Mouse (Mus musculus): Measurements from ENCODE around the gene H2-T22. TPM values are rescaled to one million over a fixed set of nuclear protein-coding genes. Genes with fewer than 3 reads are reported as not detected.

The H2-T22 gene
- polyA plus RNA-seq, 1 experiment, result 45.8 TPM

GRCm38 (mm10) chr17:36001121-36001897 is 41.2 kb downstream of the H2-T22 start:
- WGBS, result 48% methylated on average over 12 of the region's 12 CpGs
- Histone ChIP-seq H3K27ac (ENCODE audit: control insufficient read depth, insufficient read depth, low read depth, low read length, poor library complexity) (peak overlapping the region; percentile 81), H3K4me3 (replicated peaks; ENCODE audit: control insufficient read depth, low read depth, low read length) (no peak overlapping the region), H3K4me1 (ENCODE audit: control insufficient read depth, insufficient read depth, low read length) (peaks cover 10% of the 10 kb centered on the region)
- TF ChIP-seq POLR2A (IDR thresholded peaks at IDR 0.05; ENCODE audit: borderline replicate concordance, control insufficient read depth, low read depth, low read length) (no peak), CTCF (IDR thresholded peaks at IDR 0.05; ENCODE audit: control insufficient read depth, insufficient read depth, low read length) (no peak)

- Histone ChIP-seq H3K4me3 (replicated peaks; ENCODE audit: control insufficient read depth, low read depth, low read length) (no peak overlapping the region), H3K27ac (ENCODE audit: control insufficient read depth, insufficient read depth, low read depth, low read length, poor library complexity) (peak overlapping the region; percentile 31), H3K4me1 (ENCODE audit: control insufficient read depth, insufficient read depth, low read length) (peaks cover 9% of the 10 kb centered on the region)
- TF ChIP-seq POLR2A (IDR thresholded peaks at IDR 0.05; ENCODE audit: borderline replicate concordance, control insufficient read depth, low read depth, low read length) (no peak), CTCF (IDR thresholded peaks at IDR 0.05; ENCODE audit: control insufficient read depth, insufficient read depth, low read length) (no peak)
- WGBS, result 32% methylated on average over 4 of the region's 4 CpGs
These were observed 42.2 kb downstream of the H2-T22 start for GRCm38 (mm10) chr17:36000349-36000748.

GRCm38 (mm10) chr17:35999356-35999755 is 43.2 kb downstream of the H2-T22 start:
- H3K4me1 ChIP-seq (ENCODE audit: control insufficient read depth, insufficient read depth, low read length), result peaks cover 7% of the 10 kb centered on the region
- TF ChIP-seq CTCF (IDR thresholded peaks at IDR 0.05; ENCODE audit: control insufficient read depth, insufficient read depth, low read length), result no peak
- TF ChIP-seq POLR2A (IDR thresholded peaks at IDR 0.05; ENCODE audit: borderline replicate concordance, control insufficient read depth, low read depth, low read length), result no peak
- no peak overlapping the region for H3K27ac ChIP-seq (ENCODE audit: control insufficient read depth, insufficient read depth, low read depth, low read length, poor library complexity)

GRCm38 (mm10) chr17:35998545-35999305 is 43.8 kb downstream of the H2-T22 start:
- peaks cover 7% of the 10 kb centered on the region for H3K4me1 ChIP-seq (ENCODE audit: control insufficient read depth, insufficient read depth, low read length)
- 11% methylated on average over 6 of the region's 6 CpGs for WGBS

More at GRCm38 (mm10) chr17:35999356-35999755, 43.2 kb downstream of the H2-T22 start:
- peak overlapping the region; percentile 42 for H3K4me3 ChIP-seq (replicated peaks; ENCODE audit: control insufficient read depth, low read depth, low read length)
- 2% methylated on average over 7 of the region's 7 CpGs for WGBS

DNA sequence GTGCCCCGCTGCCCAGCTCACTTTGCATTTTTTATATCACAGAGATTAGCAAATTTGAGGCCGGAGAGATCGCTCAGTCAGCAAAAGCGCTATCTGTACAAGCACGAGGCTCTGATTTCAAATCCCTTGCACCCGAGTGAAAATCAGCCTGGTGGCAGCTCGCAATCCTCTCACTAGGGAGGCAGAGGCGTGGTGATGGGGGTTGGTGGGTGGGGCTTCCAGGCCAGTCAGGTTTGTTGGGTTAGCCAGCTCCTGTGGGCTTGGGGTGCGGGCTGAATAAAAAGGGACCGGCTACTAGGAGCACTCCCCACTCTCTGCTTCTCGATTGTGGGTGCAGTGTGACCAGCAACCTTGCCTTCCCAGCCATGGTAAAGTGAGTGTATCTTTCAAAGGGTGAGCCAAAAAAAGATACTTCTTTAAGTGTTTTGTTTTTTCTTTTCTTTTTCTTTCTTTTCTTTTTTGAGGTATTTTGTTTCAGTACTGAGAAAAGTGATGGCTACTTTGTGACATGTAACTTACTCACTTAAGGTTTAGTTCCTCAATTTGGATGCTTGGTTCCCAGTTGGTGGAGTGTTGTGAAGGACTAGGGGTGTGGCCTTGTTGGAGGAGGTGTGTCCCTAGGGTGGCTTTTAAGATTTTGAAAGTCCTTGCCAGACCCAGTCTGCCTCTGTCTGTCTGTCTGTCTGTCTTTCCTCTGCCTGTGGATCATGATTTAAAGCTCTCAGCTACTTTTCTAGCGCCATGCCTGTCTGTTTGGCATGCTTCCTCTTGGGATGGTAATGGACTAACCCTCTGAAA is 44.6 kb downstream of the H2-T22 start:
- Histone ChIP-seq H3K27ac (ENCODE audit: control insufficient read depth, insufficient read depth, low read depth, low read length, poor library complexity) (peak overlapping the region; percentile 89), H3K4me3 (replicated peaks; ENCODE audit: control insufficient read depth, low read depth, low read length) (peak overlapping the region; percentile 79), H3K4me1 (ENCODE audit: control insufficient read depth, insufficient read depth, low read length) (peaks cover 6% of the 10 kb centered on the region)
- TF ChIP-seq POLR2A (IDR thresholded peaks at IDR 0.05; ENCODE audit: borderline replicate concordance, control insufficient read depth, low read depth, low read length) (no peak), CTCF (IDR thresholded peaks at IDR 0.05; ENCODE audit: control insufficient read depth, insufficient read depth, low read length) (no peak)
- WGBS, result 15% methylated on average over 12 of the region's 12 CpGs

More at GRCm38 (mm10) chr17:35998545-35999305, 43.8 kb downstream of the H2-T22 start:
- Histone ChIP-seq H3K27ac (ENCODE audit: control insufficient read depth, insufficient read depth, low read depth, low read length, poor library complexity) (peak overlapping the region; percentile 71), H3K4me3 (replicated peaks; ENCODE audit: control insufficient read depth, low read depth, low read length) (peak overlapping the region; percentile 79)
- TF ChIP-seq CTCF (IDR thresholded peaks at IDR 0.05; ENCODE audit: control insufficient read depth, insufficient read depth, low read length) (no peak), POLR2A (IDR thresholded peaks at IDR 0.05; ENCODE audit: borderline replicate concordance, control insufficient read depth, low read depth, low read length) (no peak)

- TF ChIP-seq CTCF (IDR thresholded peaks at IDR 0.05; ENCODE audit: control insufficient read depth, insufficient read depth, low read length), result peak; percentile 97
- no peak for TF ChIP-seq POLR2A (IDR thresholded peaks at IDR 0.05; ENCODE audit: borderline replicate concordance, control insufficient read depth, low read depth, low read length)
- Histone ChIP-seq H3K27ac (ENCODE audit: control insufficient read depth, insufficient read depth, low read depth, low read length, poor library complexity) (no peak overlapping the region), H3K4me1 (ENCODE audit: control insufficient read depth, insufficient read depth, low read length) (peaks cover 4% of the 10 kb centered on the region; the same call in 1 of the 2 replicates), H3K4me3 (replicated peaks; ENCODE audit: control insufficient read depth, low read depth, low read length) (peak overlapping the region; percentile 6)
- WGBS, result under 1% methylated on average over 11 of the region's 11 CpGs
These were observed 45.6 kb downstream of the H2-T22 start for GRCm38 (mm10) chr17:35996949-35997348.

DNA sequence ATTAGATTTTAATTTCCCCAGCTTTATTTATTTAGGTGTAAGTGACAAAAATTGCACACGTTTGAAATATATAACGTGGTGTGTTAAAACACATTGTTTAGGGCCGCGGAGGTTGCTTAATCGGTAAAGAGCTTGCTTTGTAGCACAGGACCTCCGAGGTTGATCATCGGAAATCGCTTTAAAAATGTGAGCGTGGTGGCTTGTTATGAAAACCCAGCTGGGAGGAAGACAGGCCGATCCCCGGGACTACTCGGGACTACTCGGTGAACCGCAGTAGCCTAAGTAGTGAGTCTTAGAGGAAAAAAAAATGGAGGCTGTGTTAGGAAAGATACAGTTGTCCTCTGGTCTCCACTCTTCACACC is 47.7 kb downstream of the H2-T22 start:
- TF ChIP-seq CTCF (IDR thresholded peaks at IDR 0.05; ENCODE audit: control insufficient read depth, insufficient read depth, low read length), result no peak
- no peak for TF ChIP-seq POLR2A (IDR thresholded peaks at IDR 0.05; ENCODE audit: borderline replicate concordance, control insufficient read depth, low read depth, low read length)
- 4% methylated on average over 14 of the region's 14 CpGs for WGBS
- peaks cover 3% of the 10 kb centered on the region; the same call in 1 of the 2 replicates for H3K4me1 ChIP-seq (ENCODE audit: control insufficient read depth, insufficient read depth, low read length)

More for the DNA sequence above, 47.7 kb downstream of the H2-T22 start:
- peak overlapping the region; percentile 45; the same call in 1 of the 2 replicates for H3K27ac ChIP-seq (ENCODE audit: control insufficient read depth, insufficient read depth, low read depth, low read length, poor library complexity)
- peak overlapping the region; percentile 82 for H3K4me3 ChIP-seq (replicated peaks; ENCODE audit: control insufficient read depth, low read depth, low read length)
